Mouse (Mus musculus): ENCODE data around the gene Nufip2. TPM values are rescaled to one million over a fixed set of nuclear protein-coding genes. Genes with fewer than 3 reads are reported as not detected.

Gene Nufip2
- polyA plus RNA-seq, 1 experiment from 2014 or later = 4.2 TPM

- H3K4me3 ChIP-seq (replicated peaks; ENCODE audit: low read length) = no peak overlapping the region
- no peaks in the 10 kb centered on the region for H3K27me3 ChIP-seq (ENCODE audit: control insufficient read depth, insufficient read depth, low read length)
- no peak overlapping the region for H3K9ac ChIP-seq (ENCODE audit: low read length)
- H3K4me2 ChIP-seq (ENCODE audit: low read depth, low read length) = no peak overlapping the region
- H3K4me1 ChIP-seq (ENCODE audit: control insufficient read depth, insufficient read depth, low read length) = peaks cover 7% of the 10 kb centered on the region
- H3K9me3 ChIP-seq (replicated peaks; ENCODE audit: control insufficient read depth, low read length) = no peaks in the 10 kb centered on the region
- no peak overlapping the region for H3K27ac ChIP-seq (ENCODE audit: low read length)
- ATAC-seq (ENCODE audit: insufficient read depth, low FRiP score) = no peak
- WGBS = 82% methylated on average over 3 of the region's 3 CpGs
- H3K36me3 ChIP-seq (ENCODE audit: control insufficient read depth, insufficient read depth, low read length) = peaks cover 35% of the 10 kb centered on the region
Observed at GRCm38 (mm10) chr11:77693026-77693425, 7.1 kb downstream of the Nufip2 start.

DNA sequence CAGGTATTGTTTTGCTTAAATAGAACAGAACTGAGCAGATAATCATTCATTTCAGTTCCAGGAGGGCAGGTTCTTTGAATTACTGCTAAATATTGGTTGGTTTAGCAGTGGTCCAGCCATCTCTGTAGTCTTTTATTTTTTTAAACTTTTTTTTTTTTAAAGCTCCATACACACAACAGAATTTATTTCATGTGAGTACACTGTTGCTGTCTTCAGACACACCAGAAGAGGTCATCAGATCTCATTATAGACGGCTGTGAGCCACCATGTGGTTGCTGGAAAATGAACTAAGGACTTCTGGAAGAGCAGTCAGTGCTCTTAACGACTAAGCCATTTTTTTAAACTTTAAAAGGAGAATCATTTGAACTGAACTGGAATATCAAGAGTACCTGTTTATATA lies 11.3 kb downstream of the Nufip2 start:
- Histone ChIP-seq H3K36me3 (ENCODE audit: control insufficient read depth, insufficient read depth, low read length) (peaks cover 29% of the 10 kb centered on the region), H3K27me3 (ENCODE audit: control insufficient read depth, insufficient read depth, low read length) (no peaks in the 10 kb centered on the region), H3K4me2 (ENCODE audit: low read depth, low read length) (no peak overlapping the region), H3K9me3 (replicated peaks; ENCODE audit: control insufficient read depth, low read length) (no peaks in the 10 kb centered on the region), H3K27ac (ENCODE audit: low read length) (no peak overlapping the region), H3K4me3 (replicated peaks; ENCODE audit: low read length) (no peak overlapping the region), H3K9ac (ENCODE audit: low read length) (no peak overlapping the region), H3K4me1 (ENCODE audit: control insufficient read depth, insufficient read depth, low read length) (no peaks in the 10 kb centered on the region)
- 73% methylated on average over 2 of the region's 2 CpGs for WGBS
- no peak for ATAC-seq (ENCODE audit: insufficient read depth, low FRiP score)

- no peaks in the 10 kb centered on the region for H3K4me1 ChIP-seq (ENCODE audit: control insufficient read depth, insufficient read depth, low read length)
- H3K9ac ChIP-seq (ENCODE audit: low read length) = no peak overlapping the region
- no peak overlapping the region for H3K4me2 ChIP-seq (ENCODE audit: low read depth, low read length)
- 87% methylated on average over 3 of the region's 3 CpGs for WGBS
- no peak overlapping the region for H3K27ac ChIP-seq (ENCODE audit: low read length)
- H3K36me3 ChIP-seq (ENCODE audit: control insufficient read depth, insufficient read depth, low read length) = no peaks in the 10 kb centered on the region
- H3K4me3 ChIP-seq (replicated peaks; ENCODE audit: low read length) = no peak overlapping the region
- no peaks in the 10 kb centered on the region for H3K27me3 ChIP-seq (ENCODE audit: control insufficient read depth, insufficient read depth, low read length)
- ATAC-seq (ENCODE audit: insufficient read depth, low FRiP score) = no peak
- no peaks in the 10 kb centered on the region for H3K9me3 ChIP-seq (replicated peaks; ENCODE audit: control insufficient read depth, low read length)
Observed at GRCm38 (mm10) chr11:77705920-77706319, 20.0 kb downstream of the Nufip2 start.

DNA sequence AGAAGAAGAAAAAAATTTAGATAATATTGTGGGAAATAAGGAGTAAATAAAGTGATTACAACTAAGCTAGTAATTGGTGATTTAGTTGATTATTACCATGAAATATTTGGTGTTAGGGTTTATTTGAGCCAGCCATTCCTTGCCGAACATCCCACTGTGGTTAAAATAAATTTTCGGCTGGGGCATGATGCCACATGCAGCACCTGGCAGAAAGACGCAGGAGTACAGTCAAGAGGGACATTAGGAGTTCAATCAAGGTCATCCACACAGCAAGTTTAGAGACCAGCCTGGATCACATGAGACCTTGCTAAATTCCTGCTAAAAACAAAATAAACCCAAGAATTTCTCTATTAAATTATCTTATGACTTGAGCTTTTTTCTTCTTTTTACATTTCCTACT lies 23.1 kb downstream of the Nufip2 start:
- Histone ChIP-seq H3K36me3 (ENCODE audit: control insufficient read depth, insufficient read depth, low read length) (no peaks in the 10 kb centered on the region), H3K9me3 (replicated peaks; ENCODE audit: control insufficient read depth, low read length) (no peaks in the 10 kb centered on the region), H3K27ac (ENCODE audit: low read length) (no peak overlapping the region), H3K4me1 (ENCODE audit: control insufficient read depth, insufficient read depth, low read length) (no peaks in the 10 kb centered on the region), H3K27me3 (ENCODE audit: control insufficient read depth, insufficient read depth, low read length) (no peaks in the 10 kb centered on the region), H3K4me2 (ENCODE audit: low read depth, low read length) (no peak overlapping the region), H3K9ac (ENCODE audit: low read length) (no peak overlapping the region), H3K4me3 (replicated peaks; ENCODE audit: low read length) (no peak overlapping the region)
- WGBS = 58% methylated on average over 3 of the region's 3 CpGs
- ATAC-seq (ENCODE audit: insufficient read depth, low FRiP score) = no peak

DNA sequence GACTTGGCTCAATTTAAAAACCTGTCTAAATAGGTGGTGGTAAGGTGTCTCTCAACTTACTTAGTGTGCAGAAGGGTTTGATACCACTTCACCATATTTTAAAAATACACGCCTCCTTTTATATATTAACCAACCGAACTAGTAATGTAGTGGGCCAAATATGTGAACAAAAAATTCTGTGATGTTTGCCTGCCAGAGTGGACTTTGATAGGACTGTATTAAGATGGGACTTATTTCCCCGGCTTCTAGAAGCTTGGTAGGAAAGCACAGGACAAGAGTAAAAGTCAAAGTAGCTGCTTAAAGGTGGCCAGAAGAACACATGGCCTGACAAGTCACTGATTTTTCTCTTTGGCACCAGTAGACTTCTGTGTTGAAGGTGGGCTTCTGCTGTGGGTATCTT lies 27.8 kb downstream of the Nufip2 start:
- no peak overlapping the region for H3K4me2 ChIP-seq (ENCODE audit: low read depth, low read length)
- no peak overlapping the region for H3K27ac ChIP-seq (ENCODE audit: low read length)
- no peaks in the 10 kb centered on the region for H3K36me3 ChIP-seq (ENCODE audit: control insufficient read depth, insufficient read depth, low read length)
- no peak overlapping the region for H3K4me3 ChIP-seq (replicated peaks; ENCODE audit: low read length)
- no peaks in the 10 kb centered on the region for H3K4me1 ChIP-seq (ENCODE audit: control insufficient read depth, insufficient read depth, low read length)
- no peak for ATAC-seq (ENCODE audit: insufficient read depth, low FRiP score)
- 92% methylated on average over 3 of the region's 3 CpGs for WGBS
- no peak overlapping the region for H3K9ac ChIP-seq (ENCODE audit: low read length)
- H3K27me3 ChIP-seq (ENCODE audit: control insufficient read depth, insufficient read depth, low read length) = no peaks in the 10 kb centered on the region
- H3K9me3 ChIP-seq (replicated peaks; ENCODE audit: control insufficient read depth, low read length) = no peaks in the 10 kb centered on the region

- 94% methylated on average over 2 of the region's 2 CpGs for WGBS
- Histone ChIP-seq H3K4me3 (replicated peaks; ENCODE audit: low read length) (no peak overlapping the region), H3K9ac (ENCODE audit: low read length) (no peak overlapping the region), H3K4me2 (ENCODE audit: low read depth, low read length) (no peak overlapping the region), H3K27me3 (ENCODE audit: control insufficient read depth, insufficient read depth, low read length) (no peaks in the 10 kb centered on the region), H3K4me1 (ENCODE audit: control insufficient read depth, insufficient read depth, low read length) (no peaks in the 10 kb centered on the region), H3K9me3 (replicated peaks; ENCODE audit: control insufficient read depth, low read length) (no peaks in the 10 kb centered on the region), H3K36me3 (ENCODE audit: control insufficient read depth, insufficient read depth, low read length) (no peaks in the 10 kb centered on the region), H3K27ac (ENCODE audit: low read length) (no peak overlapping the region)
- ATAC-seq (ENCODE audit: insufficient read depth, low FRiP score) = no peak
Observed at GRCm38 (mm10) chr11:77719055-77719454, 33.1 kb downstream of the Nufip2 start.

DNA sequence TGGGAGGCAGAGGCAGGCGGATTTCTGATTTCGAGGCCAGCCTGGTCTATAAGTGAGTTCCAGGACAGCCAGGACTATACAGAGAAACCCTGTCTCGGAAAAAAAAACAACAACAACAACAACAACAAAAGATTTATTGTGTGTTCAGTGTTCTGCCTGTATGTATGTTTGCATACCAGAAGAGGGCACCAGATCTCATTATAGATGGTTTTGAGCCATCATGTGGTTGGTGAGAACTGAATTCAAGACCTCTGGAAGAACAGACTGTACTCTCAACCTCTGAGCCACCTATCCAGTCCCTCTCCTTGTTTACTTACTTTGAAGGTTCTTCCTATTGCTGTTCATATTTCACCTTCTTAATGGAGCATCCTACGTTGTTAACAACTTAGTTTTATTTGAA lies 35.4 kb downstream of the Nufip2 start:
- Histone ChIP-seq H3K4me2 (ENCODE audit: low read depth, low read length) (no peak overlapping the region), H3K27ac (ENCODE audit: low read length) (no peak overlapping the region), H3K4me3 (replicated peaks; ENCODE audit: low read length) (no peak overlapping the region), H3K9ac (ENCODE audit: low read length) (no peak overlapping the region), H3K9me3 (replicated peaks; ENCODE audit: control insufficient read depth, low read length) (no peaks in the 10 kb centered on the region), H3K4me1 (ENCODE audit: control insufficient read depth, insufficient read depth, low read length) (no peaks in the 10 kb centered on the region), H3K36me3 (ENCODE audit: control insufficient read depth, insufficient read depth, low read length) (no peaks in the 10 kb centered on the region), H3K27me3 (ENCODE audit: control insufficient read depth, insufficient read depth, low read length) (no peaks in the 10 kb centered on the region)
- 85% methylated on average over 4 of the region's 4 CpGs for WGBS
- ATAC-seq (ENCODE audit: insufficient read depth, low FRiP score) = no peak

- no peak for ATAC-seq (ENCODE audit: insufficient read depth, low FRiP score)
Observed at GRCm38 (mm10) chr11:77724766-77725165, 38.8 kb downstream of the Nufip2 start.

GRCm38 (mm10) chr11:77725183-77725582 lies 39.2 kb downstream of the Nufip2 start, which contains the start of gene Cryba1:
Cryba1 (minus strand) TSS chr11:77725283.
- Histone ChIP-seq H3K36me3 (ENCODE audit: control insufficient read depth, insufficient read depth, low read length) (no peaks in the 10 kb centered on the region), H3K9me3 (replicated peaks; ENCODE audit: control insufficient read depth, low read length) (no peaks in the 10 kb centered on the region), H3K9ac (ENCODE audit: low read length) (no peak within 1 kb of the TSS), H3K4me1 (ENCODE audit: control insufficient read depth, insufficient read depth, low read length) (no peaks in the 10 kb centered on the region), H3K27ac (ENCODE audit: low read length) (no peak within 1 kb of the TSS), H3K4me3 (replicated peaks; ENCODE audit: low read length) (no peak within 1 kb of the TSS), H3K27me3 (ENCODE audit: control insufficient read depth, insufficient read depth, low read length) (no peaks in the 10 kb centered on the region), H3K4me2 (ENCODE audit: low read depth, low read length) (no peak within 1 kb of the TSS)
- 64% methylated on average over 7 of the region's 7 CpGs for WGBS
- no peak for ATAC-seq (ENCODE audit: insufficient read depth, low FRiP score)

More at GRCm38 (mm10) chr11:77724766-77725165, 38.8 kb downstream of the Nufip2 start:
- 77% methylated on average over 7 of the region's 7 CpGs for WGBS
- H3K9me3 ChIP-seq (replicated peaks; ENCODE audit: control insufficient read depth, low read length) = no peaks in the 10 kb centered on the region
- no peak overlapping the region for H3K4me2 ChIP-seq (ENCODE audit: low read depth, low read length)
- H3K4me3 ChIP-seq (replicated peaks; ENCODE audit: low read length) = no peak overlapping the region
- H3K4me1 ChIP-seq (ENCODE audit: control insufficient read depth, insufficient read depth, low read length) = no peaks in the 10 kb centered on the region
- no peak overlapping the region for H3K27ac ChIP-seq (ENCODE audit: low read length)
- no peak overlapping the region for H3K9ac ChIP-seq (ENCODE audit: low read length)
- no peaks in the 10 kb centered on the region for H3K36me3 ChIP-seq (ENCODE audit: control insufficient read depth, insufficient read depth, low read length)
- H3K27me3 ChIP-seq (ENCODE audit: control insufficient read depth, insufficient read depth, low read length) = no peaks in the 10 kb centered on the region

DNA sequence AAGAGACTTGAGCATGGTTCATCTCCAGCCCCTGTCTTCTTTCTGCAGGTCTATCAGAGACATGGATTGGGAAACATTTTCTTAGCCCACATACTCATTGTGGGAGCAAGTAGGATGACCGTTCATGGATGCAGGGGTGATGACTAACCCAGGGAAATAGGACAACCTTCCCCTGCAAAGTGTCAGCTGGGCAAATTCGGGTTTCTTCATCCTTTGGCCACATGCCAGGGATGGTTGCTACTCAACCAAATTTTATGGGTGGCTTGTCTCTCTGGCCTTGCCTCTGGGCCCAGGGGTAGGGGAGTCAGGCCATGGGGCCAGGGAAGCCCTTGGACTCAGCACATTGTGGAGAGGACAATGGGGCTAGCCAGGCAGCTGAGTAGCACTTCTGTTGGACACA lies 42.6 kb downstream of the Nufip2 start:
- H3K27me3 ChIP-seq (ENCODE audit: control insufficient read depth, insufficient read depth, low read length) = no peaks in the 10 kb centered on the region
- no peak overlapping the region for H3K4me3 ChIP-seq (replicated peaks; ENCODE audit: low read length)
- no peak for ATAC-seq (ENCODE audit: insufficient read depth, low FRiP score)
- no peak overlapping the region for H3K27ac ChIP-seq (ENCODE audit: low read length)
- no peaks in the 10 kb centered on the region for H3K36me3 ChIP-seq (ENCODE audit: control insufficient read depth, insufficient read depth, low read length)
- no peaks in the 10 kb centered on the region for H3K4me1 ChIP-seq (ENCODE audit: control insufficient read depth, insufficient read depth, low read length)
- no peak overlapping the region for H3K9ac ChIP-seq (ENCODE audit: low read length)
- no peak overlapping the region for H3K4me2 ChIP-seq (ENCODE audit: low read depth, low read length)
- 59% methylated on average over 2 of the region's 2 CpGs for WGBS
- no peaks in the 10 kb centered on the region for H3K9me3 ChIP-seq (replicated peaks; ENCODE audit: control insufficient read depth, low read length)

All from stomach, embryonic 16.5 days (tissue).